Mouse (Mus musculus): ENCODE results near the gene Fam213a.
"Not testable (repeated sequence)": the region's sequence is repeated elsewhere in the genome, so short reads cannot be mapped to it uniquely, and the experiment has no call there.

The Fam213a gene

DNA sequence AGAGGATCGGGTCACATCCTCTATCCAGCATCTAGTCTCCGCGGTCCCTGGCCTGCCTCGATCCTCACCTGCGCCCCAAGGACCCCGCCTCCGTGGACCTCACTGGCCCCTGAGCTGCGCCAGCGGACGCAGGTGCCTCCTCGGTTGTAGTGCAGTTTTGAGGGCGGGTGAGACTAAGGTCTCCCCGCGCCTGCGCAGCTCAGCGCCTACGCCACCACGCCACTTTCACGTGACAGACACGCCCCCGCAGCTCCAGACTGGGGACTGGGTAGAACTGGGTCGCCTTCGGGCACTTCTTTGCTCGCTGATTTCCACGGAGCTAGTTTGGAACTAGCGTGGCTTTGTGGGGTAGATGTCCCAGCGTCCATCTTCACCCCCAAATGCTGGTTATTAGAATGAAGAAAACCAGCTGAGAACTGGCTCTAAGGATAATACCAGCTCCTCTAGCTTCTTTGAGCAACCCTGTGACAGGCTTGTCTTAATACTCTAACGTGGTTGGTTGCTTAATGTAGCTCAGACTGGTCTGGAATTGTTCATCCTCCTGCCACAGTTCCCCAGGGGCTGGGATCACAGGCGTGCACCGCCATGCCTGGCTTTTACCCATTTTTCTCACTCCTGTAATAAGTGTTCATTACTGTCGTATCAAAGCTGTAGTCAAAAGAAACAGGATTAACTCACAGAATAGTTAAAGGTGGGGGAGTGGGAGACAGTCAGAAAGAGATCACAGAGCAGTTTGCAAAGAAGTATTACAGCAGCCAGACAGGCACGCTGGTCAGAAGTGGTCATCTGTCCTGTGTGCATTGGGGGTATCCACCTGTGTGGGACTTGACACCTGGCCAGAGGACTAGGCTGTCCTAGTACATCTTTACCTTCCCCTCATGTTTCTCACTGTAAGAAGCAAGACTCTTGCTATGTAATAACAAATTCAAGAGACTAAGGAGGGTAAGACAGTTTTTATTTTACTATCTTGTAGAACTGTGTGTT, at the start of gene Fam213a:
Fam213a (minus strand) TSS at position 159 of the 984 bp plus-strand sequence.
- peak; percentile 87 to 93 for DNase-seq (ENCODE audit: low spot score in 2 of 2)

DNA sequence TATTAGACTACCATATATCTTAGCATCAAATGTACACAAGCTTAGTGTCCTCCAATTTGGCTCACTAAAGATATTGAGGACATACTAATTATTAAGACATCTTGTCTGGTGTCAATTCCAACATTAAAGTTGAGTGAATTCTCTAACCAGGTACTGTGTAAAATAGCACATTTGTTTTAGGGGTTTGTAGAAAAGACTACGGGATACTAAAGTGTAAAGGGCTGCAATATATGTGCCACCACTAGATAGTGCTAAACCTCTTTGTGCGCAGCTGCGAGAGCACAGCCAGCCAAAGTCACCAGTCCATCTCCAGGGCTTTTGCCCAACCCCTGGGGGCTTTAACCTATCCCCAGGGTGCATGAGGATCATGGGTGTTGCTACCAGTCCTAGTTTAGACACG, 39.6 kb upstream of the Fam213a start:
- not testable (repeated sequence) for DNase-seq (ENCODE audit: low spot score in 2 of 2)

DNA sequence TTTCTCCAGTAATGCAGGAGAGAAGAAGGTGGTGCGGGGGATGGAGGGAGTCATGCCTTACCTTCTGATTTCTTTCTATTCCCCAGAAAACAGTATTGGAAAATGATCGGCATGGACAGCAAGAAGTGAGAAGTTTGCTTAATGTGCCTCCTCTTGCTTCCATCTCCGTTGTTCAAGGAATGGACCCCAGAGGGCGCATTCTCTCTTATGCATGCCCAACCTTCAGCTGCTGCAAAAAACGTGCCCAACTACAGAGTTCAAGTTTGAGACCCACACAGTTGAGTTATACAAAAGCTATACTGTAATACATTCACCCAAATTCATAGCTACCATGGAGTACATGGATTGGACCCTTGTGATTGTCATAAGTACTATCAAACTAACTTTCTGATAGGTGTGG, 38.9 kb upstream of the Fam213a start:
- DNase-seq (ENCODE audit: low spot score in 2 of 2): no peak

DNA sequence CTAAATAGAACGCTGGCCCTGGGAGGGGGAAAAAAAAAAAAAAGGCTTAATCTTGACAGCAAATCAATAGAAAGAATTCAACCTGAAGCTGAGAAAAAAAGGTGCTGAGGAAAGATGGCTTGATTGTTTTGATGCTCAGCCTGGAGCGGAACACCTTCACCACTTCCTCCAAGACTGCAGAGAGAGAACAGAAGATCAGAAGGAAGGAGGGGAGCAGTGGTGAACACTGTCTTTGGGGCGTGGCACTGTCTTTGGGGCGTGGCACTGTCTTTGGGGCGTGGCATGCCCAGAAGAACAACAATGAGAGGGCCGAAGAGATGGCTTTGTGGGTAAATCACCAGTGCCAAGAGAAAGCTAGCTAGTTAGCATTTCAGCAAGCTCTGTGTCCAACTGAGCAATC, 36.9 kb upstream of the Fam213a start:
- DNase-seq (ENCODE audit: low spot score in 2 of 2): no peak

DNA sequence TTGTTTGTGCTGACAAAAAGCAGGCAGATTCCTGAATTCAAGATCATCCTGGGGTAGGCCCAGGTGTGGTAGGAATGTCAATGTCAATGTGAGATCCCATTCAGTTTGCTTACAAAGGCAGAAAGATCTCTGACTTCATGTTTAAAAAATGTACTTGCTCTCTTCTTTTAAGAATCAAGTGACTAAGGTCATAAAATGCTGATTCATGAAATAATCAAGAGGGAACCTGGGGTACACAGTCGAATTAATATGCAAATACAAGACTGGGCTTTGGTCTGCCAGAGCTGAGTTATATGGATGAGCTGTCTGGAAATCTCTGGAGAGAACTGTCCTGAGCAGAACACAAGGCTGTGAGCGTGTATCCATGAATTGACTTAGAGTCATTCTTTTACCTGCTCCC, 33.8 kb upstream of the Fam213a start:
- no peak for DNase-seq (ENCODE audit: low spot score in 2 of 2)

DNA sequence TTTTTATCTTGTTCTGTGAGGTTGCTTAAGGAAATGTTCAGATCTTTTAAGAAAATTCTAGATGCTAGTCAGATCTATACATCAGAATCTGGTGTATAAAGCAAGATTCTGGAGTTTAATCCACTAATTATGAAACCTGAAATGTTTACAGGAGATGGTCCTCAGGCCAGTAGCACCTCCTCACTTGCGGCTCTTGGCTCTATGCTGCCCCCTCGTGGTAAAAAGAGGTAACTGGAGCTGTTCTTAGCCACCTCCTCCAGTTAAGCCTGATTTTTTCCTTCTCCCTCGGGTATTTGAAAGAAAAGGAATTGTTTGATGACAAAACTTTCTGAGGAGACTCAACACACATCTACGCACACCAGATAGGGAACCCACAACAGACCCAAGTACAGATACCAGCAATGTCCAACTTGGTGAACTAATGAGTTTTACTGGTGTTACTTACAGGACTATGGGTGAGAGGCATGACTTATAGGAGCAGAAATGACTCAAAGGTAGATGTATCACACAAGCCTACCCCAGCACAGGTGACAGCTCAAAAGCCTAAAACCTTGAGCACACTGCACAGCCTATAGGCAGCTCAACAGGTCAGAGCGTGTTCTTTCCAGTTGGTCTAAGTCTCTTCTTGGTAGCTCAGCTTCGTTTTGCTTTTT, 21.7 kb upstream of the Fam213a start:
- peak; percentile 61 to 86 for DNase-seq (ENCODE audit: low spot score in 2 of 2)

DNA sequence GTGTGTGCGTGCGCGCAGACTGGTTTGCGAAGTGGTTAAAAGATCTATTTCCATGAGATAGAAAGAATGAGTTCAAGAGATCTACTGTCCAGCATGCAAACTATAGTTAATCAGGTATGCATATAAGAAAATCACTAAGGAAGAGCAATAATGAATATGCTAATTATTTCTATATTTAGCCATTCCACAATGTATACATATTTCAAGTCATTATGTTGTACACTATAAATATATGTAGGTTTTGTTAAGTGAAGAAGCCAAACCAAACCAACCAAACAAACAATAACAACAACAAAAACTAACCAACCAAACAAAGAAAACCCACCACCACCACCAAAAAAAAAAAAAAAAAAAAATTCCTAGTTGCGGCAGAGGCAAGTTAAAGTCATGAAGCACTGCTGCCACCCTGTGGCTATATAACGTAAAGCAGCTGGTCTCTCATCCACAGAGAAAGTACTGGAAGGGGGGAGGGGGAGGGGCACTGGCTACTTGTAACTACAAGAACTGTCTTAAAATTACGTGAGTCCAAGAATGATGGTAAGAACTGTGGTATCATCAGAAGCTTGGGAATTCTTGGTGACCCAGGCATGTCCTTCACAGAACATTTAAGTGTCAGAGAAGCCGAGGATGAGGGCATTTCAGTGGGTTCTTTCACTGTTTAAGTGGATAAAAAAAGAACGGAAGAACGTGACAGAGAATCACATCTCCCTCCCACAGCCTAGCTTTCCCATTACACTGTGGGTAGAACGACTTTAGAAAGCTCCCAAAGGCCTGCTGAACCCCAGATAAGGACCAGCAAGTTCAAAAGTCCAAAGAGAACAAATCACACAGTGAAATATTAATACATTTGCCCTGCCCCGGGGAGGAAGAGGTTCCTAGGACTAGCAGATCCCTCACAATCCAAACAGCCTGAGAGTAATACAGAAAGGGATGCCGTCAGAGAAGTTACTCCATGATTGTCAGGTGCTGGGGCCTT, 19.8 kb upstream of the Fam213a start:
- peak; percentile 66 to 80 for DNase-seq (ENCODE audit: low spot score in 2 of 2)

DNA sequence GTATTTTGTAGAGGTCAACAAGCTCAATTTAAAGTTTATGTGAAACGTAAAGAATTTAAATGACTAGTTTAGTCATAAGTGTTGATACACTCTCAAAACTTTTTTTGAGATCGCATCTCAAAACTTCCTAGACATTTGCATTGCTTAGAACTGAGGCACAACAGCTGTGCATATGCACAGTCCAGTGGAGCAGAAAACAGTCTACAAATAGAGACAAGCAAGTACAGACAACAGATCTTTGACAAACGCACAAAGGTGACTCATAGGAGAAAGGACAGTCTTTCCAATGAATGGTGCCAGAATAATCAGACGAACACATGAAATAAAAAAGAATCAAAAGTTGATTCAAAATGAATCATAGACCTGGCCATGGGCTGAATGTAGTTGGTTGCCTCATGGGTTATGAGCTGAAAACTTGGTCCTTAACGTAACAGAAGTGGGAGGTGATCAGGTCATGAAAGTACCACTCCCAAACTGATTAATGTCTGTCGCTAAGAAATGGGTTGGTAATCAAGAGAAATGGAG, 17.5 kb upstream of the Fam213a start:
- DNase-seq (ENCODE audit: low spot score in 2 of 2): no peak

DNA sequence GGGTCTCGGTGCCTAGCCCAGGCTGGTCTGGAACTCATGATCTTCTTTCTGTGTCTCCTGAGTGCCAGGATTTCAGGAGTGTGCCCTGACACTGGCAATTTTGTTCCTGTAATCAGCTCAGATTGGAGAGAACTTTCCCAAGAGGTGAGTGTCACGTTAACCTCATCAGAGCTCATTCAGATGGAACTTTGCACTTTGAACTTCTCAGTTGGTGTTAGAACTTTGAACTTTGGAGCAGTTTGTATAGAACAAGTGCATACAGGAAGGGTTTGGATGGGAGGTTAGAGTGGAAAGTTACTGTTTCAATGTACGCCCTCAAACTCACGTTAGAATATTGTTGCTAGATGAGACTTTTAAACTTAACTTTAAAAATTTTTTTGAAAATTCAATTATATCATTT, 15.7 kb upstream of the Fam213a start:
- no peak for DNase-seq (ENCODE audit: low spot score in 2 of 2)

DNA sequence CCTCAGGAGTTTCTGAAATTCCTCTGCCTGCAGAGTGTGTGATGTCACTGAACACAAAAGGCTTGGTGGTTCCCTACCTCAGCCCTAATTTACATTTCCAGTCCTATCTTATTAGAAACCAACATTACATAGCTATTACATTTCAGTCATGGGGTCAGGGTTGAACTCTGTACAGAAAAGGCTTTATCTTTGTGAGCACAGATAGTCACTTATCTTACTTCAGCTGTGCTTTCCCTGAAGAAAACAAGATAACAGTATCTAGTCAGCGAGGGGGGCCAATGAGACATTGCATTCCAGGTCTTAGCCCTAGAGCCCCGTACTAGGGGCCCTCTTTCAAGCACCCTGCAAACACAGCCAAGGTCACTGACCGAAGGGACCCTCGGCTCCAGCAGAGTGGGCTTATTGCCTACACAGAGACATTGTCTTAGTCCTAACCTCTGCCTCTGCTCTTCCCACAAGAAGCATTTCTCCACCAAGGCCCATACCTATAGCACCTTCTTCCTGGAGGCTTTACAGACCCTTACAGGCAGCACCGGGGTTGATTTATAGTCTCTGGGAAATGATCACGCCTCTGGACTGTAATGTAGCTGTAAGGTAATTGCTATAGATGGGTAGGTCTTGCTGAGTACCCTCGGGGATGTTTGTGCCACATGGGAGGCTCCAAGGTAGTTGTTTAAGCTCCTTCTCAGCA, 12.2 kb upstream of the Fam213a start:
- no peak for DNase-seq (ENCODE audit: low spot score in 2 of 2)

DNA sequence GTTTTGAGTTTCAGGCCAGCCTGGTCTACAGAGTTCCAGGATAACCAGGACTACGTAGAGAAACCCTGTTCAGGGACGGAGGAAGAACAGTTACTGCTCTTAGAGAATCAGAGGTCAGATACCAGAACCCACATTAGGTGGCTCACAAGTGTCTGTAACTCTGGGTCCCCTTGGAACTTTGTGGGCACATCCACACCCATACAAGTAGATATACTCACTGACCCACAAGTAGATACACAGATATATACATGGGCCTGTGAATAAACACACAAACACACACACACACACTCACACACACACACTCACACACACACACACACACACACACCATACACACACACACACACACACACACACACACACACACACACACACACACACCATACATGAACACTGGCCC, 11.5 kb upstream of the Fam213a start:
- DNase-seq (ENCODE audit: low spot score in 2 of 2): no peak

DNA sequence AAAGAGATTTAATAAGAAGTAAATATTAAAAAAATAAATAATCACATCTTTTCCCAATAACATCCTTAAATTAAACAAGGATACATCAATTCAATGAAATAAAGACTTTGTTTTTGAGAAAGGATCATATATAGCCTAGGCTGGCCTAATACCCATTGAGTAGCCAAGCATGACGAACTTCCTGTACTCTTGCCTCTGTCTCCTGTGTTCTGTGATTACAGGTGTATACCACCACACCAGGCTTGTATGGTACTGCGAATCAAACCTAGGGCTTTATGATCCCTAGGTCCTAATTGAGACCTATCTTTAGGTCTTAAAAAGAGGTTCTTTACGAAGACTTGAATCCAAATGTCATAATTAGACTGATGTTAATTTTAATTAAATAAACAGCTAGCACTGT, 7.7 kb upstream of the Fam213a start:
- DNase-seq (ENCODE audit: low spot score in 2 of 2): peak in 1 of 2 experiments; percentile 33

DNA sequence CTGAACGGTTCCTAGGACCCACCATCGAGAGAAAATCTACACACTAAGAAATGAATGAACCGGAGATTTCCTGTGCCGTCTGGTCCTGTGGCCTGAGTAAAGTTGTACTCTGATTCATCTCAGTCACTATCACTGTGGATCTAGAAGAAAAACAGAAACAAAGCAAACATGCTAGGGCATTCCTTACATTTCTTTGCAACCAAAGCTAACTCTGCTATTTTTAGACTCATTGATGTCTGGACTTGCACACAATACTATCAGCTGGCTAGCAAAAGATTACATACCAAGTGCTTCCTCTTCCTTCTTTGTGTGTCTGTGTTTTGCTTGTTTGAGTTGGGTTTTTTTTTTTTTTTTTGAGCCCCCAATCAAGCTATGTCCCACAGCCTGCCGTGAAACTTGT, 3.9 kb upstream of the Fam213a start:
- no peak for DNase-seq (ENCODE audit: low spot score in 2 of 2)

DNA sequence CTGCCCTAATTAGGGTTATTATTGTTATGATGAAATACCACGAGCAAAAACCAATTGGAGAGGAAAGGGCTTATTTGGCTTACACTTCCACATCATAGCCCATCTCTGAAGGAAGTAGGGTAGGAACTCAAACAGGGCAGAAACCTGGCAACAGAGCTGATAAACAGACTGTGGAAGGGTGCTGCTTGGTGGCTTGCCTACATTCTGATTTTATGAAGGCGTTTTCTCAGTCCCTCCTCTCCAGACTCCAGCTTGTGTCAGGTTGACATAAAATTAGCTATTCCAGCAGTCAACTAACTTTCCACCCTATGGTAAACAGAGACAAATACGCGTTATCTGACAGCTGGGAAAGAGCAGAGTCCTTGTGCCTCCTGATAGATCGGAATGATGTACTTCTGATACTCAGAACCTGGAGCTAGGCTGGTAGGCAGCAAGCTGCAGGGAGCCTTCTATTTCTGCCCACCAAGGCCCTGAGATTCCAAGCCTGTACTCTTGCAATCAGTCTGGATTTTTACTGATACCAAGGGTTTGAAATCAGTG, 1.2 kb upstream of the Fam213a start:
- peak in 1 of 2 experiments; percentile 8 for DNase-seq (ENCODE audit: low spot score in 2 of 2)

DNA sequence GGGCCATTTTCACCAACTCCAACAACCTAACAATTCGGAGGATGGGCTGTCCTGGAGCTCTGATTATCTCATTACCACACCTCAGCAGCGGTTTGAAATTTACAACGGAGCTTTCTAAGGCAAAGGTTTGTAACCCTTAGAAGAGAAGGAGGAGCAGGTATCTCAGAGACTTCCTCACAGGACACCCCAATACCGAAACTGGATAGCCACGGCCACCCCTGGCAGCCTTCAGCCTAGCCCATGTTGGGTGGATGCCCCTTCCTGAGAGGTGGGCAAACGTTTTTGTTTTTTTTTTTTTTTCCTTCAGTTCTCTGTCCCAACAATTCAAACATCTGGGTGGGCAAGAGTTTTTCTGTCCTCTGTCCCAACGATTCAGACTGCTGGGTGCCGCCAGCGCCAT, 445 bp downstream of the Fam213a start:
- DNase-seq (ENCODE audit: low spot score in 2 of 2): no peak

DNA sequence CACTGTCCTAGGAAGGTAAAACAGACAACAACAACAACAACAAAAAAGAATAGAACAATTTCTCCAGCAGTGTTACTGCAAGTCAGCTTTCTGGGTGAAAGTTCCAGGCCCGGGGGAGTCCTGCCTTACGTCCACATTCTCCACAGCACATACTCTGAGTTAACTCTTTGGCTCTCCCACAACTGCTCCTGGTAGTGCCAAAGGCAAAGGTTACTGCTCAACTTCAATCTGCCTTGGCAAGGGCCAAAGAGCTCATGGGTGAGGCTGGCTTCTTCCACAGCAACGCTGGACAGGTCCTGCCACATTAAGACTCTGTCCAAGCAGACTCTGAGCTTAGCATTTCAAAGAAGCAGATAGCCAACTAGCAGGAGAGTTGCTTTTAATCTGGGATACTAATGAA, 1.7 kb downstream of the Fam213a start:
- DNase-seq (ENCODE audit: low spot score in 2 of 2): no peak

DNA sequence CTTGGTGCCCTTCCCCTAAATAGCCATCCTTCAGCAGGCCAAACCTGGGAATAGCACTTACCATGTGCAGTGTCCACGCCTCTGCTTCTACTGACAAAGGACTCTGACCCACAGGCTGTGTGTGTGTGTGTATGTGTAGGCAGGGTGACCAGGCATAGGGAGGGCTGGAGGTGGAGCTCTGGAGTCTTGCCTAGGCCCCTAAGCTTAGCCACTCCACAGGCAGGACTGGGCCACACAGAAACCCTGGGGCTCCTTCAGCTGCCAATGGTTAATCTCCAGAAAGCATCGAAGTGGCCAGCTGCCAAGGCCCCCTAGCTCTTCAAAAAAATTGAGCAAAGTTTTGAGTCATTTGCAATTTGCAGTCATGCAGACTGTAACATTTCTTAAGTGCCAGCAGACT, 5.5 kb downstream of the Fam213a start:
- peak; percentile 35 to 67 for DNase-seq (ENCODE audit: low spot score in 2 of 2)

DNA sequence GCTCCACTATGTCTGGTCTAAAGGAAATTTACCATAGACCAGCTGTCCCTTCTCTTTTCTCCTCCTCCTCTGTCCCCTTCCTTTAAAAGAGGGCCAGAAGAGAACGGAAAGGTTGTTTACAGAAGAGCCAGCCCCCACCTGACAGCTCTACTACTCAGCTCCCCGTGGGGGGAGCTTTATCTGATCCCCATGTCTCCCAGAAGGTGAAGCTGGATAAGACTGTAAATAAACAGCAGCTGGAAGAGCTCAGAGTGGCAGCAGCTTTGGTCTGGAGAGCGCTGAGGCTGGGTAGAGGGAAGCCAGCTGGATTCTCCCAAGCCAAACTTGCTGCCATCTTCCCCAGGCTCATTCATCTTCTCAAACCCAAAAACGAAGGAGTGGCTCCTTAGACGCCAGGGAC, 5.9 kb downstream of the Fam213a start:
- DNase-seq (ENCODE audit: low spot score in 2 of 2): peak; percentile 31 to 67

DNA sequence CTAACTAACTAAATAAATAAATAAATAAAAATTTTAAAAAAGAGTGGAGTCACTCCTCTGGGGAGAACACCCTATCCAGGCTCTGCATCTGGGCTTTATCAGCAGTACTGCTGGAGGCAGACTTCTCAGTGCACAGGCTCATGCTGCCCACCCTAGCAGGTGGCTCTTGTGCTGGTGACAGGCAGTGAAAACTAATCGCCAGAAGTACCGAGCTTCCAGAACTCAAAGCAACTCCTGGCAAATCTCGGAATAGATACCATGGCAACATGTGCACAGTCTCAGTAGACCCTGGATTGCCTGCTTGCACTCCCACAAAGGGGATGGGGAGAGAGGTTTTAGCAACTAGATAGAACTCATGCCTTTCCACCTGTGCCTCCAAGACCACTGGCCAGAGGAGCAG, 6.7 kb downstream of the Fam213a start:
- peak; percentile 65 to 72 for DNase-seq (ENCODE audit: low spot score in 2 of 2)

DNA sequence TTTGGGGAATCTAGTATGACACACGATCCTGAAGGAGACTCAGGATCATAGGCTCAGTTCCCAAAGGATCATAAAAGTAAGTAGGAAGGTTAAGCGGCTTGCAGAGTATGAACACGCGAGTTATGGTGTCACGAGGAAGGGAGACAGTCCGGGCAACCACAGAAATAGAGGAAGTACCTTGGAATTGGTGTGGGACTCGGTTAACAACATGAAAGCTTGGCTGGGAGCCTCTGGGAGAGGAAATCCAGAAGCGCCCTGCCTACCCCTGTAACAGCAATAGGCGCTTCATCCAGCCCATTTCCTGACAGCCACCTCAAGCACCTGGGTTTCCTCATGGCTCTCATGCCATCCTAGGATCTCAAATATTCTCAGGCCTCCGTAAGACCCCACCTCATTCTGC, 7.3 kb downstream of the Fam213a start:
- no peak for DNase-seq (ENCODE audit: low spot score in 2 of 2)

DNA sequence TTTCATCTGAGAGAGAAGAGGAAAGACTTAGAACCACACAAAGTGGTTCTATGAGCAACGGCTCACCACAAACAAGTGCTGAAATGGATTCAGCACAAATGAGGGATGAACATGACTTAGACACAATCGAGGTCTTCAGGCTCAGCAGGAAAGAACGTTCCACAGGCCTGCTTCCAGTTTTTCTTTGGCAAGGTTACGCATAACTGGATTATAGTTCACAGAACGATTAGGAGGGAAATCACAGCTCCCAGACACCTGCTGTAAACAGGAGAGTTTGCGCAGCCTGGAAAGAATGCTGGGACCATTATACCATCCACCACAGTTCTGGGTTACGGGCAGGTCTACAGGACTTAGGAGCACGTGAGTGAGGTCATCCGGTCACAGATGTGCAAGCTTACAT, 7.9 kb downstream of the Fam213a start:
- no peak for DNase-seq (ENCODE audit: low spot score in 2 of 2)

All from spleen, postnatal 4 days (tissue).